Mouse (Mus musculus) liver, embryonic 16.5 days (tissue): ENCODE measurements around the gene Plekhd1. TPM values are rescaled to one million over a fixed set of nuclear protein-coding genes. Genes with fewer than 3 reads are reported as not detected.
A peak's percentile ranks its signal among the peaks of the same experiment; 100 is the strongest.

Experiments used
- ATAC-seq: fragments of 200-750 bp; cut with Nextera tagmentation; 2 replicates; pipeline ENCODE4 v1.8.0; 2017; ENCODE audit warnings: low read depth, mild to moderate bottlenecking, moderate number of reproducible peaks, moderate library complexity
- H3K27ac ChIP-seq: fragments of 300-500 bp; sonication (generic); 2 replicates; pipeline ENCODE4 v1.5.1; 2014; ENCODE audit warnings: mild to moderate bottlenecking, low read length
- H3K27me3 ChIP-seq: fragments of 300-500 bp; sonication (generic); 2 replicates; pipeline ENCODE4 v1.6.1; 2014; ENCODE audit warnings: low read depth, low read length, mixed read lengths; ENCODE audit not compliant: control insufficient read depth, insufficient read depth
- H3K36me3 ChIP-seq: fragments of 300-500 bp; sonication (generic); 2 replicates; pipeline ENCODE4 v1.6.1; 2014; ENCODE audit warnings: mild to moderate bottlenecking; ENCODE audit not compliant: control insufficient read depth, insufficient read depth
- H3K4me1 ChIP-seq: fragments of 300-500 bp; sonication (generic); 2 replicates; pipeline ENCODE4 v1.6.1; 2014; ENCODE audit warnings: low read depth, low read length, mixed read lengths; ENCODE audit not compliant: control insufficient read depth
- H3K4me2 ChIP-seq: fragments of 300-500 bp; sonication (generic); 2 replicates; pipeline ENCODE4 v1.6.1; 2014; ENCODE audit warnings: low read depth, low read length, mixed read lengths
- H3K4me3 ChIP-seq: fragments of 300-500 bp; sonication (generic); 2 replicates; pipeline ENCODE4 v1.5.1; 2014; ENCODE audit warnings: low read depth, mild to moderate bottlenecking, low read length
- H3K9ac ChIP-seq: fragments of 300-500 bp; sonication (generic); 2 replicates; pipeline ENCODE4 v1.6.1; 2014; ENCODE audit warnings: low read depth, low read length
- H3K9me3 ChIP-seq: fragments of 300-500 bp; sonication (generic); replicated peaks from 2 replicates; pipeline ENCODE4 v1.6.1; 2016; ENCODE audit warnings: low read length; ENCODE audit not compliant: control insufficient read depth
- whole genome bisulfite sequencing: fragments of 180-500 bp; shearing (Covaris S2); extraction: QIAGEN DNeasy Blood & Tissue Kit; methylation state at CpG from one replicate; pipeline ENCODE4 v1.1.7; 2014; ENCODE audit not compliant: insufficient replicate concordance; 5-methylcytosine and 5-hydroxymethylcytosine counted together
- polyA plus RNA-seq: library from polyadenylated mRNA; unstranded; fragments of >200 nt; fragmentation: Nextera tagmentation; extraction: Ambion mirVana; gene quantifications from 2 replicates; pipeline ENCODE4 v1.2.1, GENCODE M21; 2015

Gene Plekhd1
- polyA plus RNA-seq, 1 experiment from 2014 or later = 0.35 TPM

DNA sequence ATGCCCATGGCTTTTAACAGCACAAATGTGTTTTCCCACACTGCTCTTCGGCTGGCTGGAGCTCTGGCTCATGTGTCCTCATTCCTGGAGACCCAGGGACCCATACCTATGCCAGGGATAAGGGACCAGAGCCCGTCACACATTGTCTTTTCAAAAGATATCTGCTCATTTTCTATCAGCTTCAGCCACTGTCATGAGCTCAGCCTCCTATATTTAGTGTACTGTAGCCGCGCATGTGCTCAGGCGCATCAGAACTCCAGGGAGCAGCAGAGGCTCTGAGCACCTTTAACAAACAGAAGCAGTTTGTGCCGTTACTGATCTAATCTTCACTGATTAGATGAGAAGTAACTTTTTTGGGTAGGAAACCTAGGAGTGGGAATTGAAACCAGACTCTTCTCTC lies 23.5 kb downstream of the Plekhd1 start:
- no peaks in the 10 kb centered on the region for H3K27me3 ChIP-seq
- no peaks in the 10 kb centered on the region for H3K4me1 ChIP-seq
- no peak for ATAC-seq
- H3K27ac ChIP-seq = no peak overlapping the region
- no peaks in the 10 kb centered on the region for H3K36me3 ChIP-seq
- no peak overlapping the region for H3K9ac ChIP-seq
- H3K4me3 ChIP-seq = no peak overlapping the region
- no peaks in the 10 kb centered on the region for H3K9me3 ChIP-seq
- no peak overlapping the region for H3K4me2 ChIP-seq
- 49% methylated on average over 6 of the region's 6 CpGs for WGBS

- Histone ChIP-seq H3K9ac (no peak overlapping the region), H3K9me3 (no peaks in the 10 kb centered on the region), H3K36me3 (no peaks in the 10 kb centered on the region), H3K27me3 (no peaks in the 10 kb centered on the region), H3K4me1 (peaks cover 2% of the 10 kb centered on the region; the same call in 1 of the 2 replicates), H3K4me2 (no peak overlapping the region), H3K4me3 (no peak overlapping the region), H3K27ac (no peak overlapping the region)
- WGBS = 12% methylated on average over 2 of the region's 2 CpGs
- no peak for ATAC-seq
These were observed 26.8 kb downstream of the Plekhd1 start for GRCm38 (mm10) chr12:80719141-80719540.

GRCm38 (mm10) chr12:80720507-80720906 lies 28.1 kb downstream of the Plekhd1 start:
- no peaks in the 10 kb centered on the region for H3K27me3 ChIP-seq
- H3K4me1 ChIP-seq = peaks cover 2% of the 10 kb centered on the region; the same call in 1 of the 2 replicates
- ATAC-seq = no peak
- H3K4me3 ChIP-seq = no peak overlapping the region
- H3K36me3 ChIP-seq = no peaks in the 10 kb centered on the region
- no peak overlapping the region for H3K9ac ChIP-seq
- H3K27ac ChIP-seq = no peak overlapping the region
- no peak overlapping the region for H3K4me2 ChIP-seq
- no peaks in the 10 kb centered on the region for H3K9me3 ChIP-seq
- 67% methylated on average over 12 of the region's 12 CpGs for WGBS

- Histone ChIP-seq H3K27ac (no peak overlapping the region), H3K36me3 (no peaks in the 10 kb centered on the region), H3K4me1 (peaks cover 2% of the 10 kb centered on the region; the same call in 1 of the 2 replicates), H3K27me3 (no peaks in the 10 kb centered on the region), H3K9ac (no peak overlapping the region), H3K4me3 (no peak overlapping the region), H3K9me3 (no peaks in the 10 kb centered on the region), H3K4me2 (no peak overlapping the region)
- WGBS = 81% methylated on average over 15 of the region's 15 CpGs
- ATAC-seq = no peak
These were observed 29.1 kb downstream of the Plekhd1 start for GRCm38 (mm10) chr12:80721458-80721857.

- Histone ChIP-seq H3K36me3 (no peaks in the 10 kb centered on the region), H3K27ac (no peak overlapping the region), H3K4me3 (no peak overlapping the region), H3K9me3 (no peaks in the 10 kb centered on the region), H3K27me3 (no peaks in the 10 kb centered on the region), H3K4me2 (0 out of 2 replicates have a peak overlapping the region, but pooled peaks have one; percentile 18), H3K4me1 (peaks cover 2% of the 10 kb centered on the region; the same call in 1 of the 2 replicates), H3K9ac (no peak overlapping the region)
- 20% methylated on average over 10 of the region's 10 CpGs for WGBS
- ATAC-seq = peak; percentile 48; the same call in 1 of the 2 replicates
These were observed 32.6 kb downstream of the Plekhd1 start for GRCm38 (mm10) chr12:80724853-80725559.

DNA sequence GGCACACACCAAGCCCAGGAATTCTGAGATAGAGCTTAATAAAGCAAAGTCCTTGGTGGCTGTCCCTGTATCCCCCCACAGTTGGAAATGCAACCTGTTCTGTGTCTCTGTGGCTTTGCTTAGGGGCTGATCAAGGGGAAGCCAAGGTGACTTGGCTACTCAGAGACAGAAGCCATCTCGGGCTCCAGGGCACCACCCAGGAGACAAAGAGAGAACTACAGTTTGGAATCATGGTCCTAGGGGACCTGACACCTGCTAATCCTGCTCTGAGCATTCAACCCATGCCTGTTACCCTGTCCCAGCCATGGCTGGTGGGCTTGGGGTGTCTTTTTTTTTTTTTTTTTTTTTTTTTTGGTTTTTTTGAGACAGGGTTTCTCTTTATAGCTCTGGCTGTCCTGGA lies 35.8 kb downstream of the Plekhd1 start:
- H3K36me3 ChIP-seq = no peaks in the 10 kb centered on the region
- peaks cover 2% of the 10 kb centered on the region; the same call in 1 of the 2 replicates for H3K4me1 ChIP-seq
- H3K27ac ChIP-seq = no peak overlapping the region
- no peak overlapping the region for H3K4me3 ChIP-seq
- WGBS = 12% methylated on average over 1 of the region's 1 CpGs
- no peaks in the 10 kb centered on the region for H3K27me3 ChIP-seq
- H3K9me3 ChIP-seq = no peaks in the 10 kb centered on the region
- H3K4me2 ChIP-seq = no peak overlapping the region
- no peak overlapping the region for H3K9ac ChIP-seq
- ATAC-seq = no peak

GRCm38 (mm10) chr12:80728814-80729213 lies 36.4 kb downstream of the Plekhd1 start:
- Histone ChIP-seq H3K36me3 (no peaks in the 10 kb centered on the region), H3K27ac (no peak overlapping the region), H3K4me2 (no peak overlapping the region), H3K4me3 (no peak overlapping the region), H3K4me1 (no peaks in the 10 kb centered on the region; the same call in 1 of the 2 replicates), H3K9me3 (no peaks in the 10 kb centered on the region), H3K9ac (no peak overlapping the region), H3K27me3 (no peaks in the 10 kb centered on the region)
- WGBS = 40% methylated on average over 2 of the region's 2 CpGs
- no peak for ATAC-seq

GRCm38 (mm10) chr12:80729758-80730530 lies 37.6 kb downstream of the Plekhd1 start:
- peak; percentile 30 for ATAC-seq
- Histone ChIP-seq H3K4me3 (no peak overlapping the region), H3K36me3 (no peaks in the 10 kb centered on the region), H3K9ac (no peak overlapping the region), H3K27ac (no peak overlapping the region), H3K4me1 (no peaks in the 10 kb centered on the region), H3K9me3 (no peaks in the 10 kb centered on the region), H3K27me3 (no peaks in the 10 kb centered on the region), H3K4me2 (no peak overlapping the region)
- WGBS = 61% methylated on average over 12 of the region's 12 CpGs

DNA sequence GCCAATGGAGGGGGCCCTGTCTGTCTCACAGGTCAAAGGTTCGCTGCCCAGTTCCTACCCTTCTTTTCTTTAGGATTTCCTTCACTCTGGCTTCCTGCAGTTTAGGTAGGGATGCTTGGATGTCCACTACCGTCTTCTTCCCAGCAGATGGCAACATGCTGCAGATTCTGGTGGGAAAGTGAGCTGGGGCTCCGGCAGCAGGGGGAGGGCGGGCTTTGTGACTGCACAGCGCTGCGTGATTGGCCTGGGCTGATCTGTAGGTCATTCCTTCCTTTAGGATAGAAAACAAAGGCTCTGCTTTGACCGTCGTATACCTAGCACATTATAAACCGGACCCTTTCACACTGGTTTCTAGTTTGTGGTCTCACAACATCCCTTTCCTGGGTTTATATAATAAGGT lies 38.2 kb downstream of the Plekhd1 start:
- H3K36me3 ChIP-seq = no peaks in the 10 kb centered on the region
- H3K4me2 ChIP-seq = no peak overlapping the region
- no peak overlapping the region for H3K27ac ChIP-seq
- no peak overlapping the region for H3K4me3 ChIP-seq
- 0 out of 2 replicates have a peak, but pooled peaks have one; percentile 30 for ATAC-seq
- H3K27me3 ChIP-seq = no peaks in the 10 kb centered on the region
- H3K4me1 ChIP-seq = no peaks in the 10 kb centered on the region
- 14% methylated on average over 9 of the region's 9 CpGs for WGBS
- H3K9ac ChIP-seq = no peak overlapping the region
- no peaks in the 10 kb centered on the region for H3K9me3 ChIP-seq
